Mouse (Mus musculus): Measurements from ENCODE around the gene Dcxr. TPM values are rescaled to one million over a fixed set of nuclear protein-coding genes. Genes with fewer than 3 reads are reported as not detected.
A peak's percentile ranks its signal among the peaks of the same experiment; 100 is the strongest.
"Not testable (repeated sequence)": the region's sequence is repeated elsewhere in the genome, so short reads cannot be mapped to it uniquely, and the experiment has no call there.

Dcxr gene
- 12.8 and 16.0 TPM in 2 replicates for polyA plus RNA-seq (2016; fragmentation: Nextera tagmentation; extraction: Ambion mirVana)

DNA sequence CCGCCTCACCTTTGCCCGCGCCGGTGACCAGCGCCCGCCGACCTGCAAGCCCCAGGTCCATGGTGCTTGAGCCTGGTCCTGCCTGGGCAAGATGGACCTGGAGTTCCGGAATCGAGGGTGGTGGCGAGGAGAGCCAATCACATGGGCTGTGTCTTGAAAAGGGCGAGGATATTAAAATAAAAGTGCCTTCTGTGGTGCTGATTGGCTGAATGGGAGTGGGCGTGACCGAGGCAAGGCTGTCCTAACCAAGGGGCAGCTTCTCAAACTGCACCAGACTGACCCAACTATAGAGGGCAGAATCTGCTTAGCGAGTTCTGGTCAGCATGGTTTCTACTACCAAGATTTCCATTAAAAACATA, at the start of gene Dcxr:
Dcxr (minus strand) TSS at position 113 of the 359 bp plus-strand sequence.
- peak; percentile 90 for DNase-seq (ENCODE audit: low spot score)
- H3K36me3 ChIP-seq (replicated peaks) = no peaks in the 10 kb centered on the region; the same call in 1 of the 2 replicates
- H3K4me1 ChIP-seq = peaks cover 35% of the 10 kb centered on the region
- under 1% methylated on average over 14 of the region's 14 CpGs for WGBS
- H3K9me3 ChIP-seq = no peaks in the 10 kb centered on the region
- H3K27me3 ChIP-seq (replicated peaks; ENCODE audit: low read depth, poor library complexity, severe bottlenecking) = peaks cover 77% of the 10 kb centered on the region
- H3K27ac ChIP-seq (replicated peaks) = peak within 1 kb of the TSS; percentile 71; the same call in 1 of the 2 replicates
- H3K4me3 ChIP-seq = peak within 1 kb of the TSS; percentile 77

DNA sequence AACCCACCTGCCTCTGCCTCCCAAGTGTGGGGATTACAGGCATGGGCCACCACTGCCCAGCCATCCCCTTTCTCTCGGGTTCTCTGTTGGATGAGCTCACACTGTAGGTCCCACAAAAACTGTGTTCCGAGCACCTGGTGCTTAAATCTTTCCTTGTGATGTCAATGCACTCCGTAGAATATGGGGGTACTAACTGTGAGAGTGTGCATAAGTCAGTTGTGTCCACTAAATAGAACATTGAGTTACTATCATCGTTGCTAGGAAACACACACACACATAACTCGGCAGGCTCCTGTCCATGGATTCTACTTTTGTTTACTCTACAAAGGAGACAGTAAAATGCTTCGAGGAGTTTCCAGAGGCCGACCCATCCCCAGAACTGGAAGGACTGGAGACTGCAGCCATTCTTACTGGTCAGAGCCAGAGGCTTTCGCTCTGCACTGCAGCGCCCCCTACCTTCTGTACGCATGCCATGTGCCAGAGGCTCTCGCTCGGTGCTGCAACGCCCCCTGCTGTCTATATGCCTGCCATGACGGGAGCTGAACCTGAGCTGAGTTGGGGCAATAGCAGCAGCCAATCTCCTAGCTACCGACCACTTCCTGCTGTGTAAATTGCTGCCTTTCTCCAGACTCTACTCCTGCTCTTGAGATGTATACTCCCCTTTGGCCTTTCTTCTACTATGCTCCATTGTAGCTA, 48.8 kb upstream of the Dcxr start:
- WGBS = 32% methylated on average over 15 of the region's 15 CpGs
- peak overlapping the region; percentile 9; the same call in 1 of the 2 replicates for H3K4me3 ChIP-seq
- H3K27ac ChIP-seq (replicated peaks) = no peak overlapping the region
- no peaks in the 10 kb centered on the region for H3K9me3 ChIP-seq
- H3K27me3 ChIP-seq (replicated peaks; ENCODE audit: low read depth, poor library complexity, severe bottlenecking) = no peaks in the 10 kb centered on the region
- H3K36me3 ChIP-seq (replicated peaks) = peaks cover 11% of the 10 kb centered on the region
- peak; percentile 93 for DNase-seq (ENCODE audit: low spot score)
- peaks cover 18% of the 10 kb centered on the region for H3K4me1 ChIP-seq

DNA sequence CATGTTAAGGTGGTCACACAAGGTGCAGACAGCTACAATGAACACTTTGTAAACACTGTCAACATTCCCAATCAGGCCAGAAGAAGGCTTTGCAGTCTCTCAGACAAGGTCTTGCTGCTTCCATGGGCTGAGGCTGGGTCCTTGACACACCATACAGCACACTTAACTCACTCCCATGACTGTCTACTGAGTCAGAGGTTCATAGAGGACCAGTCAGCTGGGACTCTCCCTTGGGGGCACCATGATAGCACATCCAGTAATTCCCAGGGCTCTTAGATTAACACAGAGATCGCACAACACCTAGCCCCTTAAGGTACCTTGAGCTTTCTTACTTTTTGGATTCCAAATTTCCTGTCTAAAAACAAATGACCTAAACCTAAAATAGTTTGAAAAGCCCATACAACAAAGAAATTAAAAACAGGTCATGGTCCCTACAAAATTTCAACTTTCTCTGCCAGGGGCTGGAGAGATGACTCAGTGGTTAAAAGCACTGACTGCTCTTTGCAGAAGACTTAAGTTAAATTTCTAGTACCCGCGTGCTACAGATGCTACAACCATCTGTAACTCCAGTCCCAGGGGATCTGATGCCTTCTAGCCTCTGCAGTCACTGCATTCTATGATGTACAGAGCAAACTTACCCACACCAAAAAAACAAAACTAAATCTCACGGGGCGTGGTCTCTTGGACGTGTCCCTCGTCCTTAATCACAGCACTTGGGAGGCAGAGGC, 46.5 kb upstream of the Dcxr start:
- H3K4me1 ChIP-seq = peaks cover 18% of the 10 kb centered on the region
- no peak overlapping the region for H3K4me3 ChIP-seq
- H3K27me3 ChIP-seq (replicated peaks; ENCODE audit: low read depth, poor library complexity, severe bottlenecking) = no peaks in the 10 kb centered on the region
- no peak for DNase-seq (ENCODE audit: low spot score)
- H3K9me3 ChIP-seq = no peaks in the 10 kb centered on the region
- no peak overlapping the region for H3K27ac ChIP-seq (replicated peaks)
- WGBS = 86% methylated on average over 7 of the region's 7 CpGs
- H3K36me3 ChIP-seq (replicated peaks) = no peaks in the 10 kb centered on the region

DNA sequence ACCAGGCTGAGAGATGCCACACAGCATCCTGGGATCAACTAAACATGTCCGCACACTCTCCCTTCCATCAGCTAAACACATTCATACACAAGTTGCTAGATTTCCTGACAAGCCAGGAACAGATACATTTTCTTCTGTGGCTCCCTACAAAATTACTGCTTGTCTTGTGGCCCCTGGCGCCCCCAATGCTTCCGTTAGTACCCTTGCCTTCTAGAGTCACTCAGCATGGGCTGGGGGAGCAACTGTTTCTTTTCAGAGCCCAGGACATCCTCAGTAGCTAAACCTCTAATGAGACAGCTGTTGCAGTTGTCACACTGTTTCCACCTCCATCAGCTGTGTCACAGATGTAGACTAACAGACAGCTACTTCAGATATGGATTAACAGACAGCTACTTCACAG, 45.7 kb upstream of the Dcxr start:
- H3K4me1 ChIP-seq = peaks cover 18% of the 10 kb centered on the region
- WGBS = 82% methylated on average over 3 of the region's 3 CpGs
- H3K27ac ChIP-seq (replicated peaks) = no peak overlapping the region
- no peaks in the 10 kb centered on the region for H3K36me3 ChIP-seq (replicated peaks)
- H3K27me3 ChIP-seq (replicated peaks; ENCODE audit: low read depth, poor library complexity, severe bottlenecking) = no peaks in the 10 kb centered on the region
- DNase-seq (ENCODE audit: low spot score) = no peak
- no peak overlapping the region for H3K4me3 ChIP-seq
- no peaks in the 10 kb centered on the region for H3K9me3 ChIP-seq

DNA sequence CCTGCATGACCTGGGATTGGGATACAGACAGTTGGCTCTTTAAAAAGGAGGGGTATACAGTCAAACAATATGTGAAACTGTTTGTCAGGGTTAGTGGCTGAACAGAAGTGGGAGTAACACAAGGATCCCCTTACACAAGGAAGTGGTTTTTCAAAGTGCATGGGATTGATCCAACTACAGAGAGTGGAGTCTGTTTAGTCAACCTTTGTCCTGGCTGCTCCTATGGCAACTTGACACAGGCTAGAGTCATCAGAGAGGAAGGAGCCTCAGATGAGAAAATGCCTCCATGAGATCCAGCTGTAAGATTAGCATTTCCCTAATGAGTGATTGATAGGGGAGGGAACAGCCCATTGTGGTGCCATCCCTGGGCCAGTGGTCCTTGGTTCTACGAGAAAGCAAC, 41.1 kb upstream of the Dcxr start:
- no peaks in the 10 kb centered on the region for H3K36me3 ChIP-seq (replicated peaks)
- no peaks in the 10 kb centered on the region for H3K4me1 ChIP-seq
- no peak for DNase-seq (ENCODE audit: low spot score)
- no peak overlapping the region for H3K4me3 ChIP-seq
- H3K9me3 ChIP-seq = no peaks in the 10 kb centered on the region
- 78% methylated on average over 1 of the region's 1 CpGs for WGBS
- no peak overlapping the region for H3K27ac ChIP-seq (replicated peaks)
- peaks cover 14% of the 10 kb centered on the region for H3K27me3 ChIP-seq (replicated peaks; ENCODE audit: low read depth, poor library complexity, severe bottlenecking)

DNA sequence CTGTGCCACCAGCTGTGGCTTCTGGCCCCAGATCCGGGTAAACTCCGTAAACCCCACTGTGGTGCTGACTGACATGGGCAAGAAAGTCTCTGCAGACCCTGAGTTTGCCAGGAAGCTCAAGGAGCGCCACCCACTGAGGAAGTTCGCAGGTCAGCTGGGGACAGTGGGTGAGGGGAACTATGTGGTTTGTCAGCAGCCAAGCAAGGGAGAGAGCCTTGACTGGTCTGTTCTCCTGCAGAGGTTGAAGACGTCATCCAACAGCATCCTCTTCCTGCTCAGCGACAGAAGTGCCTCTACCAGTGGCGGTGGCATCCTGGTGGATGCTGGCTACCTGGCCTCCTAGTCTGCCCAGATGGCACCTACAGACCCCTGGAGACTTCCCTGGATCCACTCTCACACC, 39.9 kb upstream of the Dcxr start:
- H3K36me3 ChIP-seq (replicated peaks); H3K4me1 ChIP-seq; H3K9me3 ChIP-seq; H3K4me3 ChIP-seq; DNase-seq (ENCODE audit: low spot score); H3K27ac ChIP-seq (replicated peaks): not testable (repeated sequence)
- peaks cover 26% of the 10 kb centered on the region for H3K27me3 ChIP-seq (replicated peaks; ENCODE audit: low read depth, poor library complexity, severe bottlenecking)
- WGBS = 78% methylated on average over 3 of the region's 7 CpGs

- H3K9me3 ChIP-seq = peaks cover 21% of the 10 kb centered on the region
- H3K4me3 ChIP-seq = peak overlapping the region; percentile 34; the same call in 1 of the 2 replicates
- H3K27me3 ChIP-seq (replicated peaks; ENCODE audit: low read depth, poor library complexity, severe bottlenecking) = peaks cover 35% of the 10 kb centered on the region
- H3K27ac ChIP-seq (replicated peaks); H3K36me3 ChIP-seq (replicated peaks); H3K4me1 ChIP-seq; DNase-seq (ENCODE audit: low spot score): not testable (repeated sequence)
- WGBS = 10% methylated on average over 11 of the region's 23 CpGs
Measured at GRCm38 (mm10) chr11:120763121-120763999, 36.3 kb upstream of the Dcxr start.

GRCm38 (mm10) chr11:120762672-120763041, 35.6 kb upstream of the Dcxr start, which contains the start of gene Hmga1b:
Gene Hmga1b, plus strand, starts transcription at chr11:120762794.
- Histone ChIP-seq H3K4me3 (peak within 1 kb of the TSS; percentile 34; the same call in 1 of the 2 replicates), H3K9me3 (peaks cover 28% of the 10 kb centered on the region), H3K27me3 (replicated peaks; ENCODE audit: low read depth, poor library complexity, severe bottlenecking) (peaks cover 35% of the 10 kb centered on the region)
- not testable (repeated sequence) for H3K4me1 ChIP-seq; DNase-seq (ENCODE audit: low spot score); H3K36me3 ChIP-seq (replicated peaks); H3K27ac ChIP-seq (replicated peaks)
- 22% methylated on average over 14 of the region's 14 CpGs for WGBS

- DNase-seq (ENCODE audit: low spot score) = no peak
- Histone ChIP-seq H3K9me3 (peaks cover 34% of the 10 kb centered on the region), H3K36me3 (replicated peaks) (no peaks in the 10 kb centered on the region), H3K27ac (replicated peaks) (no peak overlapping the region), H3K4me1 (no peaks in the 10 kb centered on the region), H3K4me3 (peak overlapping the region; percentile 34; the same call in 1 of the 2 replicates), H3K27me3 (replicated peaks; ENCODE audit: low read depth, poor library complexity, severe bottlenecking) (peaks cover 35% of the 10 kb centered on the region)
- 73% methylated on average over 14 of the region's 14 CpGs for WGBS
Measured at GRCm38 (mm10) chr11:120761811-120762671, 35.0 kb upstream of the Dcxr start.

DNA sequence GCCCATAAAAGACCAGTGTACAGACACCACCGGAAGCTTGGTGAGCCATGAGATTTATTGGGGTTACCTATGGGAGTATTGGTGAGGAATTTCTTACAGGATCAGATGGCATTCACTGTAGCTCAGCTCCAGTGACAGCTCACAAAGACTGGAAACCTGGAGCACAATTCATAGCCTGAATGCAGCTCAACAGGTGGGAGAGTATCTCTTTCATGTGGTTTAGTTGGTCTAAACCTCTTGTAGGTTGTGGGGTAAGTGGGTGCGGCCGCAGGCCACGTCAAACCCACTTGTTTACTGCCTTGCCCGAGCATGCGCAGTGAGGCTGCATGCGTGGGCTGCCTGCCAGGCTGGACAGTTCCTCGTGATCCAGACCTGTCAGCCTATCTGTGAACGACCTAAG, 33.2 kb upstream of the Dcxr start:
- peaks cover 41% of the 10 kb centered on the region for H3K9me3 ChIP-seq
- no peak for DNase-seq (ENCODE audit: low spot score)

GRCm38 (mm10) chr11:120751606-120752005, 24.5 kb upstream of the Dcxr start:
- 69% methylated on average over 4 of the region's 4 CpGs for WGBS
- Histone ChIP-seq H3K4me1 (no peaks in the 10 kb centered on the region), H3K4me3 (no peak overlapping the region), H3K27ac (replicated peaks) (no peak overlapping the region), H3K27me3 (replicated peaks; ENCODE audit: low read depth, poor library complexity, severe bottlenecking) (0 out of 2 replicates have a peak, but pooled peaks cover 4% of the 10 kb centered on the region), H3K9me3 (peaks cover 3% of the 10 kb centered on the region), H3K36me3 (replicated peaks) (no peaks in the 10 kb centered on the region)
- DNase-seq (ENCODE audit: low spot score) = no peak

More for the DNA sequence above, 33.2 kb upstream of the Dcxr start:
- Histone ChIP-seq H3K27ac (replicated peaks) (no peak overlapping the region), H3K27me3 (replicated peaks; ENCODE audit: low read depth, poor library complexity, severe bottlenecking) (peaks cover 30% of the 10 kb centered on the region), H3K4me3 (no peak overlapping the region), H3K4me1 (no peaks in the 10 kb centered on the region), H3K36me3 (replicated peaks) (no peaks in the 10 kb centered on the region)
- 93% methylated on average over 9 of the region's 9 CpGs for WGBS

All from embryonic facial prominence, embryonic 10.5 days (tissue).